Mouse (Mus musculus) embryonic facial prominence, embryonic 15.5 days (tissue): ENCODE results near the gene Cyb5r1. TPM values are rescaled to one million over a fixed set of nuclear protein-coding genes. Genes with fewer than 3 reads are reported as not detected.

Source experiments
- polyA plus RNA-seq: library from polyadenylated mRNA; unstranded; fragments of >200 nt; fragmentation: Nextera tagmentation; extraction: Ambion mirVana; gene quantifications from 2 replicates; pipeline ENCODE4 v1.2.1, GENCODE M21; 2015

The Cyb5r1 gene
- polyA plus RNA-seq, 1 experiment from 2014 or later = 41.0 TPM

Other genes with a start within 250 kb of the Cyb5r1 start
- 22.8 and 30.2 TPM in 2 replicates for gene Chil1, start 223.4 kb upstream of the Cyb5r1 start, polyA plus RNA-seq
- gene Mybph, start 212.1 kb upstream of the Cyb5r1 start, polyA plus RNA-seq = 102 and 127 TPM in 2 replicates
- gene Adora1, start 170.1 kb upstream of the Cyb5r1 start, polyA plus RNA-seq = 3.8 and 4.1 TPM in 2 replicates
- gene Myog, start 115.6 kb upstream of the Cyb5r1 start, polyA plus RNA-seq = 186 and 239 TPM in 2 replicates
- gene Ppfia4, start 72.6 kb upstream of the Cyb5r1 start, polyA plus RNA-seq = 11.6 and 12.2 TPM in 2 replicates
- 70.3 and 82.6 TPM in 2 replicates for gene Tmem183a, start 43.6 kb upstream of the Cyb5r1 start, polyA plus RNA-seq
- not detected in 2 replicates for gene 4933406M09Rik, start 19.6 kb upstream of the Cyb5r1 start, polyA plus RNA-seq
- 102 TPM in 2 replicates for gene Adipor1, start 9.8 kb downstream of the Cyb5r1 start, polyA plus RNA-seq
- 25.6 and 27.6 TPM in 2 replicates for gene Klhl12, start 50.0 kb downstream of the Cyb5r1 start, polyA plus RNA-seq
- gene Rabif, start 89.1 kb downstream of the Cyb5r1 start, polyA plus RNA-seq = 41.0 and 41.4 TPM in 2 replicates
- gene Mgat4e, start 144.1 kb downstream of the Cyb5r1 start, polyA plus RNA-seq = not detected in 2 replicates
- gene Kdm5b, start 154.6 kb downstream of the Cyb5r1 start, polyA plus RNA-seq = 73.5 and 76.0 TPM in 2 replicates
- gene Syt2, start 241.1 kb downstream of the Cyb5r1 start, polyA plus RNA-seq = 0.56 and 1.0 TPM in 2 replicates